Mouse (Mus musculus): Measurements from ENCODE around the gene Gm39566. TPM values are rescaled to one million over a fixed set of nuclear protein-coding genes. Genes with fewer than 3 reads are reported as not detected.

Gm39566 gene
- polyA plus RNA-seq, 1 experiment, result not detected

GRCm38 (mm10) chr11:69774961-69775360 is 40.1 kb downstream of the Gm39566 start:
- 57% methylated on average over 5 of the region's 5 CpGs for WGBS
- H3K27ac ChIP-seq (ENCODE audit: insufficient read depth, low read depth, low read length), result no peak overlapping the region
- H3K4me3 ChIP-seq (ENCODE audit: low read depth, low read length), result no peak overlapping the region
- peaks cover 5% of the 10 kb centered on the region; the same call in 1 of the 2 replicates for H3K36me3 ChIP-seq (ENCODE audit: control insufficient read depth, insufficient read depth, low read length)
- H3K27me3 ChIP-seq (ENCODE audit: control insufficient read depth, insufficient read depth, low read length), result no peaks in the 10 kb centered on the region
- no peak for TF ChIP-seq CTCF (IDR thresholded peaks at IDR 0.05; ENCODE audit: extremely low read depth, insufficient read length, insufficient replicate concordance, low read depth, low read length)
- TF ChIP-seq POLR2A (IDR thresholded peaks at IDR 0.05; ENCODE audit: low read depth, low read length), result no peak
- no peaks in the 10 kb centered on the region for H3K4me1 ChIP-seq (ENCODE audit: control insufficient read depth, insufficient read depth, insufficient read length, low read length)

GRCm38 (mm10) chr11:69767625-69767909 is 47.5 kb downstream of the Gm39566 start:
- Histone ChIP-seq H3K27ac (ENCODE audit: insufficient read depth, low read depth, low read length) (no peak overlapping the region), H3K4me1 (ENCODE audit: control insufficient read depth, insufficient read depth, insufficient read length, low read length) (peaks cover 3% of the 10 kb centered on the region), H3K36me3 (ENCODE audit: control insufficient read depth, insufficient read depth, low read length) (no peaks in the 10 kb centered on the region), H3K27me3 (ENCODE audit: control insufficient read depth, insufficient read depth, low read length) (no peaks in the 10 kb centered on the region), H3K4me3 (ENCODE audit: low read depth, low read length) (no peak overlapping the region)
- no peak for TF ChIP-seq POLR2A (IDR thresholded peaks at IDR 0.05; ENCODE audit: low read depth, low read length)
- no peak for TF ChIP-seq CTCF (IDR thresholded peaks at IDR 0.05; ENCODE audit: extremely low read depth, insufficient read length, insufficient replicate concordance, low read depth, low read length)
- WGBS, result 85% methylated on average over 4 of the region's 4 CpGs

GRCm38 (mm10) chr11:69766872-69767624 is 48.0 kb downstream of the Gm39566 start:
- Histone ChIP-seq H3K36me3 (ENCODE audit: control insufficient read depth, insufficient read depth, low read length) (no peaks in the 10 kb centered on the region), H3K4me3 (ENCODE audit: low read depth, low read length) (peak overlapping the region; percentile 29), H3K27me3 (ENCODE audit: control insufficient read depth, insufficient read depth, low read length) (no peaks in the 10 kb centered on the region), H3K4me1 (ENCODE audit: control insufficient read depth, insufficient read depth, insufficient read length, low read length) (peaks cover 3% of the 10 kb centered on the region), H3K27ac (ENCODE audit: insufficient read depth, low read depth, low read length) (0 out of 2 replicates have a peak overlapping the region, but pooled peaks have one; percentile 30)
- peak; percentile 40; the same call in 1 of the 2 replicates for TF ChIP-seq POLR2A (IDR thresholded peaks at IDR 0.05; ENCODE audit: low read depth, low read length)
- no peak for TF ChIP-seq CTCF (IDR thresholded peaks at IDR 0.05; ENCODE audit: extremely low read depth, insufficient read length, insufficient replicate concordance, low read depth, low read length)
- 75% methylated on average over 13 of the region's 13 CpGs for WGBS

- H3K4me3 ChIP-seq (ENCODE audit: low read depth, low read length), result peak overlapping the region; percentile 98
- H3K27me3 ChIP-seq (ENCODE audit: control insufficient read depth, insufficient read depth, low read length), result no peaks in the 10 kb centered on the region
- under 1% methylated on average over 32 of the region's 37 CpGs for WGBS
- no peaks in the 10 kb centered on the region for H3K36me3 ChIP-seq (ENCODE audit: control insufficient read depth, insufficient read depth, low read length)
- peak; percentile 24; the same call in 1 of the 2 replicates for TF ChIP-seq POLR2A (IDR thresholded peaks at IDR 0.05; ENCODE audit: low read depth, low read length)
- no peak for TF ChIP-seq CTCF (IDR thresholded peaks at IDR 0.05; ENCODE audit: extremely low read depth, insufficient read length, insufficient replicate concordance, low read depth, low read length)
- H3K4me1 ChIP-seq (ENCODE audit: control insufficient read depth, insufficient read depth, insufficient read length, low read length), result peaks cover 3% of the 10 kb centered on the region
- peak overlapping the region; percentile 77 for H3K27ac ChIP-seq (ENCODE audit: insufficient read depth, low read depth, low read length)
Measured at GRCm38 (mm10) chr11:69766126-69766609, 48.9 kb downstream of the Gm39566 start.

GRCm38 (mm10) chr11:69765221-69766125 is 49.6 kb downstream of the Gm39566 start, which contains the start of gene Zbtb4:
Zbtb4 (plus strand) TSS chr11:69765912.
- Histone ChIP-seq H3K36me3 (ENCODE audit: control insufficient read depth, insufficient read depth, low read length) (no peaks in the 10 kb centered on the region), H3K4me3 (ENCODE audit: low read depth, low read length) (peak within 1 kb of the TSS; percentile 98), H3K27me3 (ENCODE audit: control insufficient read depth, insufficient read depth, low read length) (no peaks in the 10 kb centered on the region), H3K27ac (ENCODE audit: insufficient read depth, low read depth, low read length) (peak within 1 kb of the TSS; percentile 77), H3K4me1 (ENCODE audit: control insufficient read depth, insufficient read depth, insufficient read length, low read length) (peaks cover 3% of the 10 kb centered on the region)
- 27% methylated on average over 40 of the region's 55 CpGs for WGBS
- no peak for TF ChIP-seq POLR2A (IDR thresholded peaks at IDR 0.05; ENCODE audit: low read depth, low read length)
- no peak for TF ChIP-seq CTCF (IDR thresholded peaks at IDR 0.05; ENCODE audit: extremely low read depth, insufficient read length, insufficient replicate concordance, low read depth, low read length)

GRCm38 (mm10) chr11:69763551-69763950 is 51.5 kb downstream of the Gm39566 start:
- WGBS, result 75% methylated on average over 7 of the region's 7 CpGs
- TF ChIP-seq CTCF (IDR thresholded peaks at IDR 0.05; ENCODE audit: extremely low read depth, insufficient read length, insufficient replicate concordance, low read depth, low read length) (peak; percentile 33; the same call in 1 of the 2 replicates), POLR2A (IDR thresholded peaks at IDR 0.05; ENCODE audit: low read depth, low read length) (no peak)
- Histone ChIP-seq H3K27me3 (ENCODE audit: control insufficient read depth, insufficient read depth, low read length) (no peaks in the 10 kb centered on the region), H3K4me3 (ENCODE audit: low read depth, low read length) (no peak overlapping the region), H3K36me3 (ENCODE audit: control insufficient read depth, insufficient read depth, low read length) (no peaks in the 10 kb centered on the region), H3K4me1 (ENCODE audit: control insufficient read depth, insufficient read depth, insufficient read length, low read length) (peaks cover 6% of the 10 kb centered on the region), H3K27ac (ENCODE audit: insufficient read depth, low read depth, low read length) (no peak overlapping the region)
